Mouse (Mus musculus): ENCODE results near the gene Gbp3.

GRCm38 (mm10) chr3:142578342-142578741, 18.5 kb downstream of the Gbp3 start:
- TF ChIP-seq CTCF (IDR thresholded peaks at IDR 0.05; ENCODE audit: low read depth, low read length) (no peak), TAL1 (conservative IDR thresholded peaks at IDR 0.05; ENCODE audit: low read depth, low read length) (no peak)
